Mouse (Mus musculus) ES-Bruce4 (cell line): ENCODE measurements around the gene Ccl17.

Experiments
- CTCF ChIP-seq: IDR thresholded peaks from one replicate; pipeline ENCODE4 v1.8.1; 2011; ENCODE audit warnings: low read depth, low read length
- EP300 ChIP-seq: IDR thresholded peaks from 2 replicates; pipeline ENCODE4 v1.6.1; 2011; ENCODE audit warnings: low read depth, low read length; ENCODE audit not compliant: insufficient read depth
- POLR2A ChIP-seq: IDR thresholded peaks from one replicate; pipeline ENCODE4 v1.8.1; 2011; ENCODE audit warnings: low read length; ENCODE audit not compliant: insufficient read depth

- TF ChIP-seq POLR2A, result no peak
- no peak for TF ChIP-seq CTCF
- TF ChIP-seq EP300, result no peak
Observed at GRCm38 (mm10) chr8:94804546-94805340, 5.5 kb upstream of the Ccl17 start.
